Mouse (Mus musculus): ENCODE measurements around the gene Gm17268. TPM values are rescaled to one million over a fixed set of nuclear protein-coding genes. Genes with fewer than 3 reads are reported as not detected.

Gm17268 gene
- polyA plus RNA-seq, 1 experiment from 2014 or later: not detected

GRCm38 (mm10) chr11:82035356-82035755, 3.0 kb downstream of the Gm17268 start, which contains the start of gene Ccl2:
TSS of gene Ccl2 (plus strand) at chr11:82035571.
- Histone ChIP-seq H3K9me3 (ENCODE audit: control insufficient read depth, low read length) (no peaks in the 10 kb centered on the region), H3K4me1 (replicated peaks; ENCODE audit: control insufficient read depth, insufficient read depth, low read length) (peaks cover 8% of the 10 kb centered on the region), H3K4me3 (replicated peaks; ENCODE audit: low read length) (no peak within 1 kb of the TSS), H3K27ac (ENCODE audit: low read length) (no peak within 1 kb of the TSS), H3K4me2 (ENCODE audit: low read length) (no peak within 1 kb of the TSS), H3K9ac (replicated peaks; ENCODE audit: low read depth, low read length) (no peak within 1 kb of the TSS), H3K27me3 (replicated peaks; ENCODE audit: control insufficient read depth, insufficient read depth, low read length) (no peaks in the 10 kb centered on the region), H3K36me3 (ENCODE audit: control insufficient read depth, insufficient read depth) (no peaks in the 10 kb centered on the region)
- WGBS: 22% methylated on average over 5 of the region's 5 CpGs
- ATAC-seq: peak; percentile 61; the same call in 1 of the 2 replicates

- Histone ChIP-seq H3K36me3 (ENCODE audit: control insufficient read depth, insufficient read depth) (no peaks in the 10 kb centered on the region), H3K4me2 (ENCODE audit: low read length) (no peak overlapping the region), H3K27ac (ENCODE audit: low read length) (no peak overlapping the region), H3K27me3 (replicated peaks; ENCODE audit: control insufficient read depth, insufficient read depth, low read length) (no peaks in the 10 kb centered on the region), H3K9me3 (ENCODE audit: control insufficient read depth, low read length) (no peaks in the 10 kb centered on the region), H3K9ac (replicated peaks; ENCODE audit: low read depth, low read length) (no peak overlapping the region), H3K4me1 (replicated peaks; ENCODE audit: control insufficient read depth, insufficient read depth, low read length) (peaks cover 8% of the 10 kb centered on the region), H3K4me3 (replicated peaks; ENCODE audit: low read length) (no peak overlapping the region)
- no peak for ATAC-seq
- 88% methylated on average over 7 of the region's 7 CpGs for WGBS
Measured at GRCm38 (mm10) chr11:82034446-82034845, 3.9 kb downstream of the Gm17268 start.

DNA sequence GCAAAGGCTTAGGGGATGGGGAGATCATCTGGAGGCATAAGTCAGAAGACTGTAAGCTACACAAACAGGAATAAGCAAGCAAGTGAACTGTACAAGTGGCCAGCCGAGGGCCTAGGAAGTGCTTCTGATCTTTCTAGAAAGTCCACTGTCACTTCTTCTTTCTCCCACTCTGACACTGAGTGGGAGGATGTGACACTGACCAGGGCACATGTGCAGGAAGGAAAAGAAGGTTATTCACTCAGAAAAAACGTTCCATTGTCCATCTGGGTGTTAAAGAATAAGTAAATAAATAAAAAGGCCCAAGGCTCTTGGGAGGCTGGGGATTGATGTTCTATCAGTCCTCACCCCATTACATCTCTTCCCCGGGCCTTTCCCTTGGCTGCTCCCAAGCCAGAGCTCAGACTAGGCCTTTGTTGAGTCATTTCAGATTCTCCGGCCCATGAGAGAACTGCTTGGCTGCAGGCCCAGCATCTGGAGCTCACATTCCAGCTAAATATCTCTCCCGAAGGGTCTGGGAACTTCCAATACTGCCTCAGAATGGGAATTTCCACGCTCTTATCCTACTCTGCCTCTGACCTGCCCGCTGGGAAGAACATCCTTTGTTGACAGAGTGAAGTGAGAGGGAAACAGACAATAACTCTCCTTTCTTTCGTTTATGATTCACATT, 5.6 kb downstream of the Gm17268 start:
- no peaks in the 10 kb centered on the region for H3K36me3 ChIP-seq (ENCODE audit: control insufficient read depth, insufficient read depth)
- H3K4me1 ChIP-seq (replicated peaks; ENCODE audit: control insufficient read depth, insufficient read depth, low read length): peaks cover 8% of the 10 kb centered on the region
- ATAC-seq: no peak
- H3K4me3 ChIP-seq (replicated peaks; ENCODE audit: low read length): no peak overlapping the region
- H3K9me3 ChIP-seq (ENCODE audit: control insufficient read depth, low read length): no peaks in the 10 kb centered on the region
- H3K4me2 ChIP-seq (ENCODE audit: low read length): no peak overlapping the region
- no peak overlapping the region for H3K27ac ChIP-seq (ENCODE audit: low read length)
- H3K9ac ChIP-seq (replicated peaks; ENCODE audit: low read depth, low read length): no peak overlapping the region
- no peaks in the 10 kb centered on the region for H3K27me3 ChIP-seq (replicated peaks; ENCODE audit: control insufficient read depth, insufficient read depth, low read length)
- 45% methylated on average over 8 of the region's 8 CpGs for WGBS

GRCm38 (mm10) chr11:82032136-82032535, 6.2 kb downstream of the Gm17268 start:
- H3K36me3 ChIP-seq (ENCODE audit: control insufficient read depth, insufficient read depth): no peaks in the 10 kb centered on the region
- no peak for ATAC-seq
- no peaks in the 10 kb centered on the region for H3K9me3 ChIP-seq (ENCODE audit: control insufficient read depth, low read length)
- H3K27me3 ChIP-seq (replicated peaks; ENCODE audit: control insufficient read depth, insufficient read depth, low read length): no peaks in the 10 kb centered on the region
- H3K4me2 ChIP-seq (ENCODE audit: low read length): no peak overlapping the region
- H3K4me3 ChIP-seq (replicated peaks; ENCODE audit: low read length): no peak overlapping the region
- H3K9ac ChIP-seq (replicated peaks; ENCODE audit: low read depth, low read length): no peak overlapping the region
- peaks cover 8% of the 10 kb centered on the region for H3K4me1 ChIP-seq (replicated peaks; ENCODE audit: control insufficient read depth, insufficient read depth, low read length)
- H3K27ac ChIP-seq (ENCODE audit: low read length): no peak overlapping the region

- WGBS: 75% methylated on average over 2 of the region's 2 CpGs
Measured at GRCm38 (mm10) chr11:82030171-82030570, 8.2 kb downstream of the Gm17268 start.

DNA sequence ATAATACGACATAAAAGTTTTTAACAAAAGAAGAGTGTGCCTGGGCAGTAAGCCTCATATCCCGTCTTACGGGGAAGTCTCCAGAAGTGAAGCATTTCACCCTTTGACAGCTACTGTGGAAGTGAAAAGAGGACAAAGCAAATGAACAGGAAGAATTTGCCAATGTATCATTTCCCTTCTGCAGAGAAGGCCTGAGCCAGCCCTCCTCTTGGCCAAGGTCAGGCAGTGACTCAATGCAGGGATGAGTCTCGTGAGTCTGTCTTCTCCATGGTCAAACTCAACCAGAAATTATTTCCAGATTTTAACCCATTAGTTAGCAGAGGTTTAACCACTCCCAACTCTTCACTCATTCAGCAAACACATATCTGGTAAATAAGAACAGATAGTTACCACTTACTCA, 14.6 kb downstream of the Gm17268 start:
- no peak overlapping the region for H3K27ac ChIP-seq (ENCODE audit: low read length)
- no peak overlapping the region for H3K4me2 ChIP-seq (ENCODE audit: low read length)
- H3K4me3 ChIP-seq (replicated peaks; ENCODE audit: low read length): no peak overlapping the region
- WGBS: 82% methylated on average over 4 of the region's 4 CpGs
- H3K36me3 ChIP-seq (ENCODE audit: control insufficient read depth, insufficient read depth): no peaks in the 10 kb centered on the region
- no peaks in the 10 kb centered on the region for H3K9me3 ChIP-seq (ENCODE audit: control insufficient read depth, low read length)
- no peak for ATAC-seq
- H3K9ac ChIP-seq (replicated peaks; ENCODE audit: low read depth, low read length): no peak overlapping the region
- H3K27me3 ChIP-seq (replicated peaks; ENCODE audit: control insufficient read depth, insufficient read depth, low read length): no peaks in the 10 kb centered on the region
- H3K4me1 ChIP-seq (replicated peaks; ENCODE audit: control insufficient read depth, insufficient read depth, low read length): no peaks in the 10 kb centered on the region

More at GRCm38 (mm10) chr11:82030171-82030570, 8.2 kb downstream of the Gm17268 start:
- Histone ChIP-seq H3K9me3 (ENCODE audit: control insufficient read depth, low read length) (no peaks in the 10 kb centered on the region), H3K36me3 (ENCODE audit: control insufficient read depth, insufficient read depth) (no peaks in the 10 kb centered on the region), H3K4me3 (replicated peaks; ENCODE audit: low read length) (no peak overlapping the region), H3K4me2 (ENCODE audit: low read length) (no peak overlapping the region), H3K27me3 (replicated peaks; ENCODE audit: control insufficient read depth, insufficient read depth, low read length) (no peaks in the 10 kb centered on the region), H3K4me1 (replicated peaks; ENCODE audit: control insufficient read depth, insufficient read depth, low read length) (peaks cover 3% of the 10 kb centered on the region; the same call in 1 of the 2 replicates), H3K9ac (replicated peaks; ENCODE audit: low read depth, low read length) (no peak overlapping the region), H3K27ac (ENCODE audit: low read length) (no peak overlapping the region)
- ATAC-seq: no peak

DNA sequence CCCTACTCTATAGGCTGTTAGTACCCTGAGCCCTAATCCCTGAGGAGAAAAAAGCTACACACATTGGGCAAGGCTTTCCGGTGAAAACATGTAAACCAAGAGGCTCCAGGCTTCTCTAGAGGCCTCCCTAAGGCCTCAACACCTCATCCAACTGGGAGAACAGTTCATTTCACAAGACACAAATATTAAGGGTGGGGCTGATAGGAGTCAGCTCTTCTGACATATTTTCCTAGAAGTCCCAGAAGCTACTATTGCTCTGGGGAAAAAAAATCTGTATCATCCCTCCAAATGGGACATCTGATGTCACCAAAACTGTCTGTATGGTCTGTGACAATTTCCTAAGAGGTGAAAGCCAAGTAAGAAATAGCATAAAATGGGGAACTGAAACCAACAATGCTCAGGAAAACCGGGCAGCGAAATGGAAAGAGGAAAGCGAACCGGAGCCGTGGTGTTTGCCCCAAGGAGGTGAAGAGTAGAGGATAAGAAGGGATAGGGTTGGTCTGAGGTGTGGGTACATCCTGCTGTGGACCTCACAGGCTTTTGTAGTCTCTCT, 15.8 kb downstream of the Gm17268 start:
- Histone ChIP-seq H3K36me3 (ENCODE audit: control insufficient read depth, insufficient read depth) (no peaks in the 10 kb centered on the region), H3K9ac (replicated peaks; ENCODE audit: low read depth, low read length) (no peak overlapping the region), H3K27ac (ENCODE audit: low read length) (no peak overlapping the region), H3K4me1 (replicated peaks; ENCODE audit: control insufficient read depth, insufficient read depth, low read length) (no peaks in the 10 kb centered on the region), H3K27me3 (replicated peaks; ENCODE audit: control insufficient read depth, insufficient read depth, low read length) (no peaks in the 10 kb centered on the region), H3K4me2 (ENCODE audit: low read length) (no peak overlapping the region), H3K9me3 (ENCODE audit: control insufficient read depth, low read length) (no peaks in the 10 kb centered on the region), H3K4me3 (replicated peaks; ENCODE audit: low read length) (no peak overlapping the region)
- ATAC-seq: no peak
- 93% methylated on average over 6 of the region's 6 CpGs for WGBS

DNA sequence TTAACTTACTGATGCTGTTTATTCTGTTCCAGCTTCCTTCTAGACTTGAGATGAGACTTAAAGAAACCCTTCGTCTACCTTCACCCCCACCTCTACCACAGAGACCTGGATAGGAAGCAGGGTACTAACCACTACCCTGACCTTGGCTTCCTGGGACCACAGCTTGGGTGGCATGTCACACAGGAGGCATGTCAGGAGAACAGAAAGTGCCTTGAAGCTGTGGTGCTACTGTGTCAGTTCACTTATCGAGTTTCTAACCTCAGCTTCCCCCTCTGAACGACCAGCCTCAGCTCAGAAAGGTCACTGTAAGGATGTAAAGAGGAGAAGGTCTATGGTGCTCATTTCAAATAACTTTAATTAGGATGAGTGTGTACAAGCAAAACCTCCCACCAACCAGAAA, 17.0 kb downstream of the Gm17268 start:
- Histone ChIP-seq H3K4me2 (ENCODE audit: low read length) (no peak overlapping the region), H3K9me3 (ENCODE audit: control insufficient read depth, low read length) (no peaks in the 10 kb centered on the region), H3K36me3 (ENCODE audit: control insufficient read depth, insufficient read depth) (no peaks in the 10 kb centered on the region), H3K4me3 (replicated peaks; ENCODE audit: low read length) (no peak overlapping the region), H3K4me1 (replicated peaks; ENCODE audit: control insufficient read depth, insufficient read depth, low read length) (no peaks in the 10 kb centered on the region), H3K27ac (ENCODE audit: low read length) (no peak overlapping the region), H3K9ac (replicated peaks; ENCODE audit: low read depth, low read length) (no peak overlapping the region), H3K27me3 (replicated peaks; ENCODE audit: control insufficient read depth, insufficient read depth, low read length) (no peaks in the 10 kb centered on the region)
- ATAC-seq: no peak
- WGBS: 75% methylated on average over 3 of the region's 3 CpGs

GRCm38 (mm10) chr11:82019793-82020192, 18.6 kb downstream of the Gm17268 start:
- H3K27ac ChIP-seq (ENCODE audit: low read length): no peak overlapping the region
- H3K27me3 ChIP-seq (replicated peaks; ENCODE audit: control insufficient read depth, insufficient read depth, low read length): no peaks in the 10 kb centered on the region
- no peak overlapping the region for H3K9ac ChIP-seq (replicated peaks; ENCODE audit: low read depth, low read length)
- no peak for ATAC-seq
- no peak overlapping the region for H3K4me3 ChIP-seq (replicated peaks; ENCODE audit: low read length)
- no peaks in the 10 kb centered on the region for H3K9me3 ChIP-seq (ENCODE audit: control insufficient read depth, low read length)
- no peak overlapping the region for H3K4me2 ChIP-seq (ENCODE audit: low read length)
- no peaks in the 10 kb centered on the region for H3K4me1 ChIP-seq (replicated peaks; ENCODE audit: control insufficient read depth, insufficient read depth, low read length)
- H3K36me3 ChIP-seq (ENCODE audit: control insufficient read depth, insufficient read depth): no peaks in the 10 kb centered on the region
